Mouse (Mus musculus): ENCODE results near the gene Phf7.
A peak's percentile ranks its signal among the peaks of the same experiment; 100 is the strongest.

The Phf7 gene

GRCm38 (mm10) chr14:31251084-31251604, at the start of gene Phf7, which contains the start of gene Bap1:
TSS of gene Phf7 (minus strand) at chr14:31251317.
TSS of gene Bap1 (plus strand) at chr14:31251450.
- DNase-seq (ENCODE audit: low read depth, low spot score) = peak; percentile 98

GRCm38 (mm10) chr14:31285728-31286127, 34.6 kb upstream of the Phf7 start:
- DNase-seq (ENCODE audit: low read depth, low spot score) = no peak

GRCm38 (mm10) chr14:31272164-31272563, 21.0 kb upstream of the Phf7 start:
- peak; percentile 68 for DNase-seq (ENCODE audit: low read depth, low spot score)

GRCm38 (mm10) chr14:31271121-31271520, 20.0 kb upstream of the Phf7 start:
- DNase-seq (ENCODE audit: low read depth, low spot score) = no peak

GRCm38 (mm10) chr14:31269456-31270100, 18.5 kb upstream of the Phf7 start:
- no peak for DNase-seq (ENCODE audit: low read depth, low spot score)

GRCm38 (mm10) chr14:31268301-31269001, 17.3 kb upstream of the Phf7 start:
- DNase-seq (ENCODE audit: low read depth, low spot score) = no peak

- no peak for DNase-seq (ENCODE audit: low read depth, low spot score)
Observed at GRCm38 (mm10) chr14:31267649-31268048, 16.5 kb upstream of the Phf7 start.

- no peak for DNase-seq (ENCODE audit: low read depth, low spot score)
Observed at GRCm38 (mm10) chr14:31260932-31261331, 9.8 kb upstream of the Phf7 start.

- no peak for DNase-seq (ENCODE audit: low read depth, low spot score)
Observed at GRCm38 (mm10) chr14:31260374-31260773, 9.3 kb upstream of the Phf7 start.

GRCm38 (mm10) chr14:31258476-31259050, 7.4 kb upstream of the Phf7 start:
- no peak for DNase-seq (ENCODE audit: low read depth, low spot score)

- DNase-seq (ENCODE audit: low read depth, low spot score) = no peak
Observed at GRCm38 (mm10) chr14:31252091-31252490, 974 bp upstream of the Phf7 start.

- DNase-seq (ENCODE audit: low read depth, low spot score) = no peak
Observed at GRCm38 (mm10) chr14:31251626-31252025, 509 bp upstream of the Phf7 start.

GRCm38 (mm10) chr14:31250222-31251083, 664 bp downstream of the Phf7 start:
- DNase-seq (ENCODE audit: low read depth, low spot score) = no peak

- DNase-seq (ENCODE audit: low read depth, low spot score) = no peak
Observed at GRCm38 (mm10) chr14:31248396-31248795, 2.7 kb downstream of the Phf7 start.

GRCm38 (mm10) chr14:31245946-31246345, 5.2 kb downstream of the Phf7 start:
- no peak for DNase-seq (ENCODE audit: low read depth, low spot score)

GRCm38 (mm10) chr14:31244777-31245176, 6.3 kb downstream of the Phf7 start:
- DNase-seq (ENCODE audit: low read depth, low spot score) = no peak

- DNase-seq (ENCODE audit: low read depth, low spot score) = no peak
Observed at GRCm38 (mm10) chr14:31240528-31240927, 10.6 kb downstream of the Phf7 start.

- no peak for DNase-seq (ENCODE audit: low read depth, low spot score)
Observed at GRCm38 (mm10) chr14:31237101-31237882, 13.8 kb downstream of the Phf7 start.

GRCm38 (mm10) chr14:31233996-31234591, 17.0 kb downstream of the Phf7 start:
- DNase-seq (ENCODE audit: low read depth, low spot score) = peak; percentile 59
